Mouse (Mus musculus) layer of hippocampus, adult 2 months (tissue): ENCODE data around the gene Pcdh15. TPM values are rescaled to one million over a fixed set of nuclear protein-coding genes. Genes with fewer than 3 reads are reported as not detected.
A peak's percentile ranks its signal among the peaks of the same experiment; 100 is the strongest.

ENCODE experiments used
- DNase-seq, 2 experiments: peaks; one replicate each; pipeline ENCODE4 v3.0.0; 2022; ENCODE audit warnings: low spot score in 2 of 2
- H3K27ac ChIP-seq: fragments of 200-600 bp; 2 replicates; pipeline ENCODE4 v1.8.1; 2022
- H3K4me3 ChIP-seq: fragments of 200-600 bp; 2 replicates; pipeline ENCODE4 v1.8.1; 2022; ENCODE audit warnings: mild to moderate bottlenecking
- CTCF ChIP-seq: fragments of 200-600 bp; conservative IDR thresholded peaks from 2 replicates; pipeline ENCODE4 v1.8.1; 2022; ENCODE audit warnings: antibody characterized with exemption, mild to moderate bottlenecking, moderate library complexity
- total RNA-seq, 2 experiments: library from RNA; stranded (reverse); gene quantifications; 2 replicates each; pipeline ENCODE4 v1.2.3; 2021

Pcdh15 gene
- total RNA-seq, 2 experiments from 2014 or later, result 14.1 to 17.7 TPM

DNA sequence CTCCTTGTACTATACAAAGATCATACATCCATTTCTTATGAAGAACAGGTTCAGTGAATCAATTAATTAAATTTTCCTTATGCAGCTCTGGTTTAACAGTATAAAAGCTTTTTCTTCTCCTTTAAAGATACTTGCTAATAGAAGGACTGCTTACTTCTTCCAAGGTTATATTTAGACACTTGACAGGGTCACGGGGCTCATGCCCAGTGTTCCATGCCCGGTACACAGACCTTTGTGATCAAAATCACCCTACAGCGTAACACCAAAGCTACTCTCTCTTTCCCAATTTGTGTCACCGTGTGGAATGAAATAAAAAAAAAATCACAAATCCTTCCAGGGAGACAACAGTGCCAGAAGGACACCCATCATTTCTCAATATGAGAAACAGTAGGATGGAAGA is 48.8 kb downstream of the Pcdh15 start:
- H3K27ac ChIP-seq, result no peak overlapping the region

DNA sequence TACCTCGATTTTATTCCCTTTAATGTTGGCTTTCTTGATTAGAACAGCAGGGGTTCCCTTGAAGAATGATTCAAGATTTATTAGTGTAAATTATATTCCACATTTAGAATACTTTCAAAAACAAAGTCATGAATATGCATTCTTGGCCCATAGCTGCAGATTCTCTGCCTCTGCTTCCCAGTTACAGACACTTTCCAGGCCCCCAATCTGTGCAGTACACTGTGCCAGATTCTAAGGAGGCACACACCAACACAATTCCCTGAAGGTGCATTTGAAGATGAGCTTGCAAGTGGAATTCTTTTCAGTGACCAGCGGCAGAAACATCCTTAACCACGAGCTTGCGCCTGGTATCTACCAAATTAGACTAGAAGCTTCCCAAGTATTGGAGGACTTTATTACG is 55.4 kb downstream of the Pcdh15 start:
- peak in 1 of 2 experiments; percentile 32 for DNase-seq
- no peak for TF ChIP-seq CTCF
- Histone ChIP-seq H3K27ac (no peak overlapping the region), H3K4me3 (no peak overlapping the region)

More for the DNA sequence above, 48.8 kb downstream of the Pcdh15 start:
- H3K4me3 ChIP-seq, result no peak overlapping the region
- no peak for TF ChIP-seq CTCF
- DNase-seq, result no peak

DNA sequence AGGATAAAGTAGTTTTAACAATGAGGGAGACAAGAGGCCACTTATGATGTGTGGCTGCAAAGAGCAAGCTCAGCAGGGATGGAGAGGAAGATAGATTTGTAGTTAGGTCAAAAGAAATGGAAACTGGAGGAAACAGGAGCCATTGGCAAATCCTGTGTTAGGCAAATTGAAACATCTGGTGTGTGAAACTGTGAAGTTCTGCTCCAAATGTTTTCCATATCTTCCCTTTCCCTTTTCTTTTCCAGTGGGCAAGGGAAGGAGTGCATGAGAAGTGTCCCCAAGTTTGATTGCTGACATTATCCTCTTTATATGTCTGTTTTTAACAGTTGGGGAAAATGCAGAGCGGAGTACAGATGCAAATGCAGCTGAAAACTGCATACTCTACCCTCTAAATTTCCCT is 62.6 kb downstream of the Pcdh15 start:
- H3K4me3 ChIP-seq, result no peak overlapping the region
- DNase-seq, result no peak
- no peak overlapping the region for H3K27ac ChIP-seq
- no peak for TF ChIP-seq CTCF

DNA sequence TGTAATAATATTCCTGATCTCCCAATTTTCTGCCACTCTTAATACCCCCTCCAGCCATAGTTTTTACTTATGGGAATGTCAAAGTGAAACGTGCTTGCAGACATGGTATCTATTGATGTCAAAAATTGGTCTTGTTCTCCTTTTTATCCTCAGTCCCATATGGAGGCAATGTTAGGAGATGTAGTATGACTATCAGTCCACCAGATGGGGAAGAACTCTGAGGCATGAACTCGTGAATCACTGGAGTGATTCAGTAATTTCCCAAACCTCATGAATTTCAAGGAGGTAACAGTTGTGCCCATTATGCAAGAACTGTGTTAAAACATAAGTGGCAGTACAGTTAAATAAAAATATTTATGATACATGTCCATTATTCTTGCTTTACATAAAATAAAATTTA is 116.9 kb downstream of the Pcdh15 start:
- DNase-seq, result no peak
- peak; percentile 54 for TF ChIP-seq CTCF
- Histone ChIP-seq H3K4me3 (no peak overlapping the region), H3K27ac (no peak overlapping the region)

DNA sequence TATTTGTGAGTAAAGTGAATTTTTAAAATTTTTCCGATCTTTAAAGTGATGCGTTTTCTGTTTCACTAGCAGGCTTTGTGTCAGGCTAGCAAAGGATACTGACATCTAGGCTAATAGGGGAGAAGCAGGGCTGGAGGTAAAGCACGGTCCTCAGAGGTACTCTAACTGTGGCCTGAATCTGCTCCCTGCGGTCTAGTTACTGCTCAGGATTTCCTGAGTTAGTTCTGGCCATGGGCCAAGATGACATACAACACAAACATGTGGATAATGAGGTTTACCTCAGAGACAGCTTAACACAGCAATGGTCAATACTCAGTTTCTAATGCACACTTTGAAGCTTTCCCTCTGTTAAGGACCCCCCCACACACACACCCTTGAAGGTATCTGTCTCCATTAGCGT is 143.2 kb downstream of the Pcdh15 start:
- no peak for DNase-seq
- no peak for TF ChIP-seq CTCF
- Histone ChIP-seq H3K27ac (no peak overlapping the region), H3K4me3 (no peak overlapping the region)

DNA sequence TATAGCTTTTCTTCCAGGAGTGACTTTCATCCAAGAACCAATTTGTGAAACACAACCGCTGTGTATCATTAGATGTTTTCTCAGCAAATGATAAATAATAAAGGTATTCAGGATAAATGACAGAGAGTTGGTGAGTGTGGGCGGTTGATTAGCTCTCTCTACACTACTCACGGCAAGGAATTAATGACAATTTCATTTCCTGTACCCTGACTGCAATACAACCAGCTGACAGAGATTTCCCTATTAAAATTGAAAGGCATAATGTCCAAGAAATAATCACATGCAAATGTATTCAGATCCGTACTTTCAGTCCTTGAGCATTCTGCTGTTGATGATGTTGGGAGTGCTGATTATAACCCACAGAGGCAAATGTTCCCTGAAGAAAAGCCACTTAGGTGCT is 181.3 kb downstream of the Pcdh15 start:
- no peak overlapping the region for H3K27ac ChIP-seq
- DNase-seq, result no peak
- H3K4me3 ChIP-seq, result no peak overlapping the region
- no peak for TF ChIP-seq CTCF

DNA sequence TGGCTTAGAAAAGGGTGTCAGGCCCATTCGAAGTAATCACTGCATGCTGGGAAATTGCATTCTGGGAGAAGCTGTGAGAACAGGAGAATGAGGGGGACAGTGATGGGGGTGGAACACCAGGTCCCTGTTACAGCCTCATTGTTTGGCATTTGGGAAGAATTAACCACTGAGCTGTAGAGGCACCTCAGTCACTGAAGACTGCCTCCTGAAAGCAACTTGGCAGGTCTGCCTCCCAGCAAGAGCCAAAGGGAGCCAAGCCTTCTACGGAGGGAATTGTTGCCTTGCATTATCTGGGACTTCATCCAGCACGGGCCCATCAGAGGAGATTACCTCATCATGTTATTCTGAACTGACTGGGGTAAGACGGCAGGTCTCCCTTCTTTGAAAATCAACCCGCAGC is 197.3 kb downstream of the Pcdh15 start:
- H3K27ac ChIP-seq, result no peak overlapping the region
- H3K4me3 ChIP-seq, result no peak overlapping the region
- no peak for DNase-seq
- no peak for TF ChIP-seq CTCF

DNA sequence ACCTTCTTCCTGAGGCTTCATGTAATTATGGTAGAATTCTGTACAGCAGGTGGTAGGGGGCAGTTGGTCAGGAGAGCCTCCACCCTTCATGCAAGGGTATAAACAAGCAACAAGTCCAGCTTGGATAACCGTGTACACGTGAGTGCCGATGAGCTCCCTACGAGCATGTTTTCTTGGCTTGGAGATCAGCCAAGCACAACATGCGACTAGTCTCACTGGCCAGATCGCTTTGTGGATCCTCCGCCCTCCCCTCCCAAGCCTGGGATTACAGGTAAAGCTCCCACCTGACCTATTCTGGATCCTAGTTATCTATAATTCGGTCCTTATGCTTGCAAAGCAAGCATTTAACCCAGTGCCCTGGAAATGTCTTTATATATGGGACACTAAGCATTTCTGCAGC is 202.8 kb downstream of the Pcdh15 start:
- no peak for TF ChIP-seq CTCF
- Histone ChIP-seq H3K27ac (no peak overlapping the region), H3K4me3 (no peak overlapping the region)
- no peak for DNase-seq

DNA sequence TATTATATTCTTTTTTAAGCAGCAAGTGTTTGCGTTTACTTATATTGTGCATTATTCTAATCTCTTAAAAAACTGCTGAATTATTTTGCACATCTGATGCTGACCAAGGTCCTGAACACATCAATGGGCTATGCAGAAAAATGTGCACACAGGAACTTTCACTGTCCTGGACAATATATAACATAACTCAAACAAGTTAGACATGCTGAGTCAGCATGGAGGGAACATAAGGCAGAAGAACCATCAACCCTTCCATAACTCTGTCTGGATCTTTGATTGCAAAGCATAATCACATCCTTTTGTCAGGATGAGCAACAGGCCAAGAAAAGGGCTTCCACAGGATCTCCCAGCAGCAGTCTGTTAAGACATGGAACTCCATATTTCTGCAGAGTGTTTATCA is 207.5 kb downstream of the Pcdh15 start:
- H3K4me3 ChIP-seq, result no peak overlapping the region
- H3K27ac ChIP-seq, result no peak overlapping the region
- TF ChIP-seq CTCF, result no peak
- DNase-seq, result no peak

DNA sequence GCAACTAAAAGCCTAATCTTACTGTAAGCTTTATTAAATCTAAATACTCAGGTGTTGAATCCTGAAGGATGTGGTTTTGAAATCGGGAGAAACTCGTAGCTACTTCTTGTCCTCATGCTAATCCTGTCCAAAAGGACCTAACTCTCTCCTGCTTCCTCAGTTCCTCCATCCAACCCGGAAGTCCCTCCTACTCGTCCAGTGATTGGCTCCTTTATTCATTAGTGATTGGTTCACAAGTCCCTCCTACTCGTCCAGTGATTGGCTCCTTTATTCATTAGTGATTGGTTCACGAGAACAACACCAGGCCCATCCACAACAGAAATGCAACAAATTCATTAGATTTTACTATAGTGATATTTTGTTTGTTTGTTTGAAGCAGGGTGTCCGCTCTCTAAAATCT is 227.7 kb downstream of the Pcdh15 start:
- DNase-seq, result no peak
- H3K27ac ChIP-seq, result no peak overlapping the region
- no peak for TF ChIP-seq CTCF
- no peak overlapping the region for H3K4me3 ChIP-seq

DNA sequence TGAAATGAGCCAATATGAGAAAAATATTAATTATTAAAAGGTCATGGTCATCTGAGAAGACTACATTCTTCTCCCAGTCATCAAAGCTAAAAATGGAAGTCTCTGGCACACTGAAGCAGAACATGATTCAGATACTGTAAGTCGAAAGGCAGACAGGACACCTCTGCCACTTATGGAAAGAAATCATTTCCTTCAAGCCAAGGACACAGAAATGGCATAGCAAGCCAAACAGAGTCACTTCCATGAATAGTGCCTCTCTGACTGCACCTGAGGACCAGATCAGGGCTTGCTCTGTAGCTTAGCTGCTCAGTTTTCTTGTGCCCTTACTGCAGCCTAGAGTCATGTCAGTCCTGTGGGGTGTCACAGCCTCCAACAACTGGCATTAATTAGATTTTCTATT is 234.3 kb downstream of the Pcdh15 start:
- no peak for DNase-seq
- no peak overlapping the region for H3K4me3 ChIP-seq

DNA sequence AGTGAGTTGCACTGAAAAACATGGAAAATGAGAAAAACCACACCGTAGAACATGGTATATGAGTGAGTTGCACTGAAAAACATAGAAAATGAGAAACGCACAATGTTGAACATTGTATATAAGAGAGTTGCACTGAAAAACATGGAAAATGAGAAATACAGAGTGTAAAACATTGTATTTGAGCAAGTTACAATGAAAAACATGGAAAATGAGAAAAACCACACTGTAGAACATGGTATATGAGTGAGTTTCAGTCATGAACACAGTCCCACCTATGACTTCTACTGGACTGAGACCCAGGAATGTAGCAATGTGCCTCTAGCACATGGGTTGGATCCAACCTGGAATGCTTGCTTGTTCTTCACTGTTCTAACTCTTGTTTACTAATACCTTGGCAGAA is 279.9 kb downstream of the Pcdh15 start:
- TF ChIP-seq CTCF, result no peak
- Histone ChIP-seq H3K27ac (no peak overlapping the region), H3K4me3 (no peak overlapping the region)
- no peak for DNase-seq

More for the DNA sequence above, 234.3 kb downstream of the Pcdh15 start:
- no peak for TF ChIP-seq CTCF
- H3K27ac ChIP-seq, result no peak overlapping the region

DNA sequence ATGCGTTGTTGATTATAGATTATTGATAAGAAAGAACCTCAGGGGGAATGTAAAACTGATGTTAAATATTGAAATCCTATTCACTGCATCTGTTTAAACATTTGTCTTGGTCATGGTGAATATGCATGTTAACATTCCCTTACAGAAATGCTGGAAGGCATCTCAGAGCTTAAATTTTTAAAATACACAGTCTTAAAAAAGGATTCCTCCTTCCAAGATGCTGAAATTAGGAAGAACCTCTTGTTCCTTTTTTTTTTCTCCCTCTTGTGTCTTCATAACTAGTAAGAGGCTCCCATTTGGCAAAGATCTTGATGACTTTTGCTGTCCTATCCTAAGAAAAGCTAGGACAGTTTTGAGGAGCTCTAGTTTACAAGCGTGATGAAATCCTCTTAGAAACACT is 284.9 kb downstream of the Pcdh15 start:
- no peak for DNase-seq
- Histone ChIP-seq H3K27ac (no peak overlapping the region), H3K4me3 (no peak overlapping the region)
- TF ChIP-seq CTCF, result no peak

DNA sequence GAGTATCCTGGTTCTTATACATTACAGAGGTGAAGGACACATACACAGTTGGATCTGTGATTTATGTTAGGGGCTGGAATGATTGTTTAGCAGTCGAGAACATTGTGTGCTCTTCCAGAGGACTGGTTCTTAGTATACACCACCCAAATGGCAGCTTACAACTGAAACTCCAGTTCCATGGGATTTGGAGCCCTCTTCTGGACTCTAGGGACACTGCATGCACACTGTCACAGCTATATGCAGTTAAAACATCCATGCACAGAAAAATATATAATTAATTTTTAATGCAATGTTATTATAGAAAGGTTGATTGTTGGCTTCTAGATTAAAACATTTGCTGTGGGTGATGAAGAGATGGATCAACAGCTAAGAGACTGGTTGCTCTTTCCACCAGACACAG is 301.3 kb downstream of the Pcdh15 start:
- no peak for DNase-seq
- no peak overlapping the region for H3K4me3 ChIP-seq
- H3K27ac ChIP-seq, result no peak overlapping the region
- TF ChIP-seq CTCF, result peak; percentile 70

DNA sequence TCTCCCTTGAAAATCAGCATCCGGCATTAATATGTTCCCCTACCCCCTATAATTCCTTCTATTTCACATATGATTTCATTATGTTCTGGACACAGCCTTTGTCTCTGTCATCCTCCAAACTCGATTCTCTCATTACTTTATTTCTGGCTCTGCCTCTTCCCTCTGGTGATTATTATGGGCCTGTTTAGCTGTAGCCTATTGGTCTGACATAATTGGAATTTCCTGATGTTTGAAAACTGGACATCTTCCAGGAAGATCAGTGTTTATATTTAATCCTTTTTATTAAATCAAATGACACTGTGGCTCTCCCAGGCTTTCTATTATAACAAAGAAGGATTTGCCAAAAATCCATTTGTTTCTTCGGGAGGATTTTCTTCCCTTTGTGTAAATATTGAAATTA is 326.3 kb downstream of the Pcdh15 start:
- no peak for TF ChIP-seq CTCF
- no peak for DNase-seq
- Histone ChIP-seq H3K4me3 (no peak overlapping the region), H3K27ac (no peak overlapping the region)
